Mouse (Mus musculus): Measurements from ENCODE around the gene Il20. TPM values are rescaled to one million over a fixed set of nuclear protein-coding genes. Genes with fewer than 3 reads are reported as not detected.

Il20 gene
- total RNA-seq, 4 experiments from 2014 or later, result not detected

GRCm38 (mm10) chr1:130864741-130865140, 46.5 kb downstream of the Il20 start:
- DNase-seq, result no peak

- DNase-seq, result no peak
Observed at GRCm38 (mm10) chr1:130864238-130864637, 47.0 kb downstream of the Il20 start.

GRCm38 (mm10) chr1:130857456-130857855, 53.8 kb downstream of the Il20 start:
- DNase-seq, result no peak

Other genes with a start within 250 kb of the Il20 start
- gene C4bp, start 249.8 kb downstream of the Il20 start, total RNA-seq (2022), result under 1 TPM in 1 of 4 experiments, not detected in 3; 0.32 TPM
- gene Gm29427, start 195.7 kb downstream of the Il20 start, total RNA-seq (2022), result under 1 TPM in 2 of 4 experiments, not detected in 2; 0.31 to 0.35 TPM
- 10 to 100 TPM in 2 of 4 experiments, 1 to 10 TPM in 2; 7.8 to 16.6 (median 11.6) TPM for gene Yod1, start 194.1 kb downstream of the Il20 start, total RNA-seq (2022)
- 100 to 1,000 TPM in 1 of 4 experiments, 10 to 100 TPM in 3; 29.4 to 107 (median 61.6) TPM for gene Pfkfb2, start 182.2 kb downstream of the Il20 start, total RNA-seq (2022)
- gene AA986860, start 179.5 kb downstream of the Il20 start, total RNA-seq (2022), result 10 to 100 TPM in 2 of 4 experiments, 1 to 10 TPM in 2; 3.7 to 16.2 (median 8.1) TPM
- under 1 TPM in 1 of 4 experiments, not detected in 3; 0.22 TPM for gene Fcamr, start 110.5 kb downstream of the Il20 start, total RNA-seq (2022)
- under 1 TPM; 0.09 to 0.51 (median 0.35) TPM for gene Pigr, start 84.8 kb downstream of the Il20 start, total RNA-seq (2022)
- 1 to 10 TPM in 1 of 4 experiments, under 1 TPM in 3; 0.70 to 1.0 (median 0.77) TPM for gene Fcmr, start 45.8 kb downstream of the Il20 start, total RNA-seq (2022)
- not detected for gene Il24, start 24.0 kb downstream of the Il20 start, total RNA-seq (2022)
- gene Il19, start 28.7 kb upstream of the Il20 start, total RNA-seq (2022), result not detected
- gene Il10, start 108.4 kb upstream of the Il20 start, total RNA-seq (2022), result under 1 TPM in 1 of 4 experiments, not detected in 3; 0.30 TPM
- 100 to 1,000 TPM; 155 to 174 (median 159) TPM for gene Mapkapk2, start 186.4 kb upstream of the Il20 start, total RNA-seq (2022)
- 1 to 10 TPM; 4.9 to 9.5 (median 6.3) TPM for gene Dyrk3, start 226.9 kb upstream of the Il20 start, total RNA-seq (2022)
- gene Eif2d, start 241.7 kb upstream of the Il20 start, total RNA-seq (2022), result 10 to 100 TPM; 44.9 to 56.7 (median 50.0) TPM

All from adrenal gland, adult 8-10 months (tissue).